Mouse (Mus musculus): ENCODE measurements around the gene Pklr.

GRCm38 (mm10) chr3:89188478-89188875, 52.5 kb downstream of the Pklr start:
- TF ChIP-seq CTCF (conservative IDR thresholded peaks at IDR 0.05; ENCODE audit: low read length): no peak
- no peak for TF ChIP-seq NANOG (IDR thresholded peaks at IDR 0.05; ENCODE audit: borderline replicate concordance, low read length)

Data from E14TG2a.4 (cell line).